Mouse (Mus musculus): ENCODE measurements around the gene Mapt. TPM values are rescaled to one million over a fixed set of nuclear protein-coding genes. Genes with fewer than 3 reads are reported as not detected.

Gene Mapt
- polyA plus RNA-seq, 1 experiment = 77.9 TPM

- Histone ChIP-seq H3K4me3 (replicated peaks; ENCODE audit: extremely low read depth, low read depth, low read length) (no peak overlapping the region), H3K4me1 (ENCODE audit: control insufficient read depth, insufficient read depth, low read length) (no peaks in the 10 kb centered on the region; the same call in 1 of the 2 replicates)
- TF ChIP-seq CTCF (IDR thresholded peaks at IDR 0.05; ENCODE audit: insufficient read depth, low read length) (no peak), POLR2A (IDR thresholded peaks at IDR 0.05; ENCODE audit: borderline replicate concordance, extremely low read depth, low read depth, low read length) (no peak)
- DNase-seq = no peak
- WGBS = 79% methylated on average over 5 of the region's 5 CpGs
Measured at GRCm38 (mm10) chr11:104281501-104281900, 50.3 kb downstream of the Mapt start.

DNA sequence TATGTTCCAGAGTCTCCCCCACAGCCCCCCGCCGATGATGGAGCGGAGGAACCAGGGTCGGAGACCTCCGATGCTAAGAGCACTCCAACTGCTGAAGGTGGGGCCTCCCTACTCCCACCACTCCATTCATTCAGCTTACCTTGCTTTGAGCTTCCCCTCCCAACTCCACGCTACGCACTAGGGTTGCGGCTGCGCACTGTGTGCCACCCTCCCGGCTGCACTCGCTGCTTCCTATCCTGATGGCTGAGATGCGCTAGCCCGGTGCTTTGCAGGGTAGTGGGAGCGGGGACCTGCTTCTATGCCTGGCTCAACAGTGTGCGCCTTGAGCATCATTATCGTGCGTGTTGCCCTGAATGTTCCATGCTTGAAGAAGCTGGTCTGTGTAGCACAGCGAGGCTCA is 55.9 kb downstream of the Mapt start:
- no peak overlapping the region for H3K4me3 ChIP-seq (replicated peaks; ENCODE audit: extremely low read depth, low read depth, low read length)
- 95% methylated on average over 18 of the region's 18 CpGs for WGBS
- no peaks in the 10 kb centered on the region for H3K4me1 ChIP-seq (ENCODE audit: control insufficient read depth, insufficient read depth, low read length)
- no peak for DNase-seq
- TF ChIP-seq CTCF (IDR thresholded peaks at IDR 0.05; ENCODE audit: insufficient read depth, low read length) (no peak), POLR2A (IDR thresholded peaks at IDR 0.05; ENCODE audit: borderline replicate concordance, extremely low read depth, low read depth, low read length) (no peak)

GRCm38 (mm10) chr11:104288835-104289198 is 57.6 kb downstream of the Mapt start:
- TF ChIP-seq CTCF (IDR thresholded peaks at IDR 0.05; ENCODE audit: insufficient read depth, low read length) (no peak), POLR2A (IDR thresholded peaks at IDR 0.05; ENCODE audit: borderline replicate concordance, extremely low read depth, low read depth, low read length) (no peak)
- Histone ChIP-seq H3K4me3 (replicated peaks; ENCODE audit: extremely low read depth, low read depth, low read length) (no peak overlapping the region), H3K4me1 (ENCODE audit: control insufficient read depth, insufficient read depth, low read length) (no peaks in the 10 kb centered on the region)
- no peak for DNase-seq
- 47% methylated on average over 6 of the region's 6 CpGs for WGBS

- Histone ChIP-seq H3K4me1 (ENCODE audit: control insufficient read depth, insufficient read depth, low read length) (no peaks in the 10 kb centered on the region), H3K4me3 (replicated peaks; ENCODE audit: extremely low read depth, low read depth, low read length) (no peak overlapping the region)
- TF ChIP-seq POLR2A (IDR thresholded peaks at IDR 0.05; ENCODE audit: borderline replicate concordance, extremely low read depth, low read depth, low read length) (no peak), CTCF (IDR thresholded peaks at IDR 0.05; ENCODE audit: insufficient read depth, low read length) (peak; percentile 65)
- 22% methylated on average over 13 of the region's 13 CpGs for WGBS
- peak; percentile 60 for DNase-seq
Measured at GRCm38 (mm10) chr11:104289199-104290031, 58.2 kb downstream of the Mapt start.

DNA sequence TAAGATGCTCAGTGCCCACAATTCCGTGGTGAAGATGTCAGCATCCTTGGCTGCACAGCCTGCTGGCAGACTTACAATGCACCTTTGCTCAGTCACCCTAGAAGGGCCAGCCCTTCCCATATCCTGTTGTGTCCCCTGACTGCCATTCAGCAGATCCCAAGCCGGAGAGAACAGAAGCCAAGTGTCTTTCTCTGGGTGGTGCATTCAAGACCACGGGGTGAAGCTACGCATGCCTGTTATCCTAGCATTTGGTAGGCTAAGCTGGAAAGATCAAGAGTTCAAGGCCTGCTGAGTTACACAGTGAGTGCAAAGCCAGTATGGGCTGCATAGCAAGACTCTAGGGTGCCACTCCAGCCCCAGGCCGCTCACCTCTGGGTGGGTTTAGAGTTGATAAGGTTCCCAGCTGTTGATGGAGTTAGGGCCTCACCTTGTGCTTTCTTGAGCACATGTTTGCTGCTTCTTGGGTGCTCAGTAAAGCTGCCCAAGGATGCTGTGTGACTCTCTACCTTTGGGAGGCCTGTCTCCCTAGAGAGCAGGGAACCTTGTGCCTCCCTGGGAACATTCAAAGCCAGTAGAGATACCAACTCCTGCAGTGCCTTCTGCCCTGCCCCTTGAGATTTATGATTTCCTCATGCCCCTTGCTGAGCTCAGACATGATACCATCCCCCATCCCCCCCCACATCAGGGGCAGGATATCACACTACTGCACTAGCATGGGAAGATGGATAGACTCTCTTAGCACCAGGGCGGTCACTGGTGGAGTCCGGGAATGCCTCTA is 61.4 kb downstream of the Mapt start:
- DNase-seq = no peak
- no peak for TF ChIP-seq POLR2A (IDR thresholded peaks at IDR 0.05; ENCODE audit: borderline replicate concordance, extremely low read depth, low read depth, low read length)
- TF ChIP-seq CTCF (IDR thresholded peaks at IDR 0.05; ENCODE audit: insufficient read depth, low read length) = no peak
- 84% methylated on average over 7 of the region's 7 CpGs for WGBS

GRCm38 (mm10) chr11:104293241-104293640 is 62.1 kb downstream of the Mapt start:
- DNase-seq = no peak

More for the DNA sequence above, 61.4 kb downstream of the Mapt start:
- Histone ChIP-seq H3K4me1 (ENCODE audit: control insufficient read depth, insufficient read depth, low read length) (no peaks in the 10 kb centered on the region), H3K4me3 (replicated peaks; ENCODE audit: extremely low read depth, low read depth, low read length) (no peak overlapping the region)

DNA sequence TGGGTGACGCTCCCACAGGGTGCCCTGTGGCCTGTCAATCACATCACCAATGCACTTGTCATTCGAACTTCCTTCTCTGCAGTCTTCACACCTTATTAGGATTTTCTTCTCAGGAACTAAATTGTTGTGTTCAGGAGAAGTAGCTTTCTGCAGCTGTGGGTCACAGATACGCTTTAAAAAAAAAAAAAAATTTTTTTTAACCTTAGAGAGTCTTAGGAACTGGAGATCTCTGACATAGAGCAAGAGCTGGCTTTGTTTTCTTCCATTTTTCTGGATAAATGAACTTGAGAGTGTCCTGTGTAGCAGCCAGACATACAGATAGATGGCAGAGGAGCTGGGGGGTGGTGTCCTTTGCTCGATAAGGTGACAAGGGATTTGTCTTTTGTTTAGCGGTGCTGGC is 64.0 kb downstream of the Mapt start:
- DNase-seq = no peak
- no peaks in the 10 kb centered on the region for H3K4me1 ChIP-seq (ENCODE audit: control insufficient read depth, insufficient read depth, low read length)
- H3K4me3 ChIP-seq (replicated peaks; ENCODE audit: extremely low read depth, low read depth, low read length) = no peak overlapping the region
- 65% methylated on average over 5 of the region's 5 CpGs for WGBS
- no peak for TF ChIP-seq CTCF (IDR thresholded peaks at IDR 0.05; ENCODE audit: insufficient read depth, low read length)
- TF ChIP-seq POLR2A (IDR thresholded peaks at IDR 0.05; ENCODE audit: borderline replicate concordance, extremely low read depth, low read depth, low read length) = no peak

More at GRCm38 (mm10) chr11:104293241-104293640, 62.1 kb downstream of the Mapt start:
- TF ChIP-seq POLR2A (IDR thresholded peaks at IDR 0.05; ENCODE audit: borderline replicate concordance, extremely low read depth, low read depth, low read length) = no peak
- no peak for TF ChIP-seq CTCF (IDR thresholded peaks at IDR 0.05; ENCODE audit: insufficient read depth, low read length)
- WGBS = 49% methylated on average over 9 of the region's 9 CpGs
- Histone ChIP-seq H3K4me3 (replicated peaks; ENCODE audit: extremely low read depth, low read depth, low read length) (no peak overlapping the region), H3K4me1 (ENCODE audit: control insufficient read depth, insufficient read depth, low read length) (no peaks in the 10 kb centered on the region)

- no peak for DNase-seq
- TF ChIP-seq CTCF (IDR thresholded peaks at IDR 0.05; ENCODE audit: insufficient read depth, low read length) (no peak), POLR2A (IDR thresholded peaks at IDR 0.05; ENCODE audit: borderline replicate concordance, extremely low read depth, low read depth, low read length) (no peak)
- 28% methylated on average over 6 of the region's 6 CpGs for WGBS
- Histone ChIP-seq H3K4me1 (ENCODE audit: control insufficient read depth, insufficient read depth, low read length) (no peaks in the 10 kb centered on the region), H3K4me3 (replicated peaks; ENCODE audit: extremely low read depth, low read depth, low read length) (no peak overlapping the region)
Measured at GRCm38 (mm10) chr11:104295656-104296055, 64.5 kb downstream of the Mapt start.

GRCm38 (mm10) chr11:104297671-104298070 is 66.5 kb downstream of the Mapt start:
- 84% methylated on average over 3 of the region's 3 CpGs for WGBS
- Histone ChIP-seq H3K4me1 (ENCODE audit: control insufficient read depth, insufficient read depth, low read length) (peaks cover 4% of the 10 kb centered on the region), H3K4me3 (replicated peaks; ENCODE audit: extremely low read depth, low read depth, low read length) (no peak overlapping the region)
- TF ChIP-seq POLR2A (IDR thresholded peaks at IDR 0.05; ENCODE audit: borderline replicate concordance, extremely low read depth, low read depth, low read length) (no peak), CTCF (IDR thresholded peaks at IDR 0.05; ENCODE audit: insufficient read depth, low read length) (no peak)
- DNase-seq = no peak
